8 mouse cellular contexts compared by ENCODE assay signal in the genomic region with DNA sequence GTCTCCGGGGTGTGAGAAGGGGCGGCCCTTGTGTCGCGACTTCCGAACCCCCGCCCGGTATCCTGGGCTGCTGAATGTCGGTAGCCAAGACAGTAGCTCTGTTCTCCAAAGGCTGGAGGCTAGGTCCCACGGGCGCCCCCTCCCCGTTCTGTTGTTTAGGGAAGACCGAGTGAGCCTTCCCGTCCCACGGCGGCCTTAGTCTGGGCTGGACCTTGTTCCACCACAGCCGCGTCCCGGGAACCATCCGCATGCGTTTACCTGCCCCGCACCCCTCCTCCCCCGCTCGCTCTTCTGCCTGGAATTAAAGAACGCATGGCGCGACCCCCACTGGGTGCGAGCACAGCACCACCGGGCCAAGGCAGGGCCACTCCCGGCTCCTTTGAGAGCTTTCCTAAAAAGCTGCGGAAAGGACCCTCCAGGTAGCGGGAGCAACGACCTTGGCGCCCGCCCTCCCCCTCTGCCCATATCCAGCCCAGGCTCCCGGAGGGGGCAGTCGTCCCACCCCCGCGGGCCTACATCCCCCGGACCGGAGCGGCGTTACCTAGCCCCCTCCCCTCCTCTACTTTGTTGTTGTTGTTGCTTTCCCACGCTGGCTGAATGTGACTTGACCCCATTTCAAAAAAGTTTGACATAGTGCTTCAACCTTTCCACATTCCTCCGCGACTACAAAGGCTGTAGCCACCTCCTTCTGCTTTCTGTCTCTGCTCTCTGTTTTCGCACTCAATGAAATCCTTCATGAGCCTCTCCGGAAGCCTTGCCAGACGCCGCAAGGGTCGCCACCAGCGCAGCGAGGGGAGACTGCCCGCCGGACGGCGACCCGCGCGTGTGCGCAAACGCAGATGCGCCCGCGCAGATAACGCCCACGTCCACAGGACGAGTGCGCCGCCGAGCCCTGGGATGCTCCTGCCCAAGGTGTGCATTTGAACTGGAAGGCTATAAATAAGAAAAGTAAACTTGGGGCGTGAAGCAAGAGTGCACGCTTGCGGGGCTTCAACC.
A peak's percentile ranks its signal among the peaks of the same experiment; 100 is the strongest.
DNase-seq lines count a peak whose midpoint lies in the region; ATAC-seq lines count a peak whose summit lies in the region.

No protein-coding gene starts in this region.

- peak overlapping the region; percentile 77 for H3K4me2 ChIP-seq in liver, embryonic 12.5 days
- H3K4me2 ChIP-seq in stomach, embryonic 14.5 days (replicated peaks; ENCODE audit: low read depth, low read length): peak overlapping the region; percentile 99

- peaks cover 27% of the 10 kb centered on the region for H3K4me1 ChIP-seq in hindbrain, embryonic 10.5 days (replicated peaks)
- H3K4me1 ChIP-seq in liver, embryonic 12.5 days: no peaks in the 10 kb centered on the region
- H3K4me1 ChIP-seq in stomach, embryonic 14.5 days (ENCODE audit: control insufficient read depth, insufficient read depth, low read length): peaks cover 5% of the 10 kb centered on the region; the same call in 1 of the 2 replicates

- ATAC-seq in liver, embryonic 12.5 days: no peak; the same call in 1 of the 2 replicates
- peak; percentile 58 for ATAC-seq in stomach, embryonic 14.5 days (ENCODE audit: insufficient number of reproducible peaks, insufficient read depth, low FRiP score, low read depth)

- H3K36me3 ChIP-seq in hindbrain, embryonic 10.5 days: no peaks in the 10 kb centered on the region
- no peaks in the 10 kb centered on the region for H3K36me3 ChIP-seq in liver, embryonic 12.5 days
- H3K36me3 ChIP-seq in stomach, embryonic 14.5 days (ENCODE audit: control insufficient read depth, insufficient read depth, low read length): no peaks in the 10 kb centered on the region

- H3K27me3 ChIP-seq in hindbrain, embryonic 10.5 days (ENCODE audit: insufficient read depth, poor library complexity, severe bottlenecking): peaks cover 47% of the 10 kb centered on the region
- H3K27me3 ChIP-seq in liver, embryonic 12.5 days (replicated peaks): peaks cover 52% of the 10 kb centered on the region
- 0 out of 2 replicates have a peak, but pooled peaks cover 5% of the 10 kb centered on the region for H3K27me3 ChIP-seq in stomach, embryonic 14.5 days (ENCODE audit: control insufficient read depth, insufficient read depth, low read length)

- H3K9me3 ChIP-seq in hindbrain, embryonic 10.5 days: peaks cover 8% of the 10 kb centered on the region
- no peaks in the 10 kb centered on the region for H3K9me3 ChIP-seq in liver, embryonic 12.5 days (replicated peaks)
- H3K9me3 ChIP-seq in stomach, embryonic 14.5 days (ENCODE audit: control insufficient read depth, low read depth, low read length): no peaks in the 10 kb centered on the region

- H3K27ac ChIP-seq in hindbrain, embryonic 10.5 days: peak overlapping the region; percentile 45; the same call in 1 of the 2 replicates
- no peak overlapping the region for H3K27ac ChIP-seq in liver, embryonic 12.5 days
- no peak overlapping the region for H3K27ac ChIP-seq in stomach, embryonic 14.5 days (ENCODE audit: low read length)

- H3K4me3 ChIP-seq in hindbrain, embryonic 10.5 days: peak overlapping the region; percentile 64
- peak overlapping the region; percentile 54 for H3K4me3 ChIP-seq in liver, embryonic 12.5 days
- H3K4me3 ChIP-seq in stomach, embryonic 14.5 days (ENCODE audit: low read depth, low read length): peak overlapping the region; percentile 57

- under 1% methylated on average over 73 of the region's 73 CpGs for WGBS in hindbrain, embryonic 10.5 days
- under 1% methylated on average over 70 of the region's 73 CpGs for WGBS in liver, embryonic 12.5 days (ENCODE audit: insufficient replicate concordance)
- under 1% methylated on average over 73 of the region's 73 CpGs for WGBS in stomach, embryonic 14.5 days

- DNase-seq in adrenal gland, adult 2 months: peak; percentile 23
- no peak for DNase-seq in adrenal gland, adult 18-20 months (ENCODE audit: low spot score in 2 of 2)
- peak; percentile 5 to 17 for DNase-seq in B cell, adult 2 months
- peak; percentile 42 for DNase-seq in embryo, embryonic 9.5 days (ENCODE audit: extremely low spot score)
- DNase-seq in hindbrain, embryonic 10.5 days (ENCODE audit: low spot score): peak; percentile 56
- no peak for DNase-seq in urinary bladder, postnatal 36 days (ENCODE audit: low spot score in 2 of 2)

- no peak overlapping the region for H3K9ac ChIP-seq in liver, embryonic 12.5 days
- no peak overlapping the region for H3K9ac ChIP-seq in stomach, embryonic 14.5 days (replicated peaks; ENCODE audit: low read depth, low read length)

Comparison
In these comparisons a context has a peak if more than half of its experiments do, and no peak if none do; other contexts are left out.
1. DNase-seq: peak in adrenal gland, adult 2 months (single experiment), B cell, adult 2 months (2 of 2), embryo, embryonic 9.5 days (single experiment) and hindbrain, embryonic 10.5 days (single experiment); none in adrenal gland, adult 18-20 months (0 of 2) and urinary bladder, postnatal 36 days (0 of 2).
2. Peak in every context shown above with its lines, with median percentiles within 50 percentile points of each other: H3K4me3 ChIP-seq.